Mouse (Mus musculus) G1E (cell line): ENCODE measurements at regions not wholly inside any gene's neighbourhood (a gene's known extent, or its start where the extent isn't known, plus 50 kb on each side); places are given as distances from the start of the nearest gene placed in this dataset.

Experiments
- CTCF ChIP-seq: IDR thresholded peaks from 2 replicates; pipeline ENCODE4 v1.5.1; 2012; ENCODE audit warnings: low read depth, low read length, inconsistent platforms, mixed read lengths
- GATA1 ChIP-seq: IDR thresholded peaks from 2 replicates; pipeline ENCODE4 v1.6.1; 2012; ENCODE audit warnings: borderline replicate concordance, low read length, inconsistent platforms, mixed read lengths
- POLR2AphosphoS5 ChIP-seq: IDR thresholded peaks from 2 replicates; pipeline ENCODE4 v1.6.1; 2012; ENCODE audit warnings: low read depth, low read length, inconsistent platforms; ENCODE audit not compliant: insufficient replicate concordance
- TAL1 ChIP-seq: conservative IDR thresholded peaks from 2 replicates; pipeline ENCODE4 v1.6.1; 2012; ENCODE audit warnings: low read depth, low read length, inconsistent platforms, mixed read lengths

DNA sequence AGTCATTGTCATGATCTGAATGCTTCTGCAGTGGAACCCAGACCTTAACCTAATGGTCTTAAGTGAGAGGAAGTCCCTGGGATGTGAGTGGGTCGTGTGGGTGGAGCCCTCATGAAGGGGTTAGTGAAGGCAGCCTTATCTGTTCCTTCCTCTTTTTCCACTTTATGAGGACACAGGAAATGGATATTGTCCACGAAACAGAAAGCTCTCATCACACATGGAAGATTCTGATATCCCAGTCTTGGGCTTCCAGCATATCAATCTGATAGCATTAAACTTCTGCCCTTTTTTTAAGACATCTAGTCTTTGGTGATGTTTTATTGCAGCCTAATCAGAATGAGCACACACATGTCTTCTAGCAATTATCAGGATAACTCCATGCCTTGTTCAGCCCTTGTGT, 164.0 kb downstream of the Mex3b start:
- no peak for TF ChIP-seq CTCF
- no peak for TF ChIP-seq POLR2AphosphoS5
- TF ChIP-seq TAL1 = no peak
- TF ChIP-seq GATA1 = no peak
